Mouse (Mus musculus) cerebellum, adult 2 months (tissue): ENCODE data around the gene Pnkp.

Source experiments
- CTCF ChIP-seq: fragments of 200-500 bp; IDR thresholded peaks from 2 replicates; pipeline ENCODE4 v1.5.1; 2011; ENCODE audit warnings: low read depth, mild to moderate bottlenecking, control low read depth, low read length, moderate library complexity, borderline replicate concordance; ENCODE audit not compliant: insufficient read depth
- POLR2A ChIP-seq: fragments of 200-500 bp; IDR thresholded peaks from 2 replicates; pipeline ENCODE4 v1.6.1; 2011; ENCODE audit warnings: low read length, control low read depth, borderline replicate concordance; ENCODE audit not compliant: insufficient read depth

DNA sequence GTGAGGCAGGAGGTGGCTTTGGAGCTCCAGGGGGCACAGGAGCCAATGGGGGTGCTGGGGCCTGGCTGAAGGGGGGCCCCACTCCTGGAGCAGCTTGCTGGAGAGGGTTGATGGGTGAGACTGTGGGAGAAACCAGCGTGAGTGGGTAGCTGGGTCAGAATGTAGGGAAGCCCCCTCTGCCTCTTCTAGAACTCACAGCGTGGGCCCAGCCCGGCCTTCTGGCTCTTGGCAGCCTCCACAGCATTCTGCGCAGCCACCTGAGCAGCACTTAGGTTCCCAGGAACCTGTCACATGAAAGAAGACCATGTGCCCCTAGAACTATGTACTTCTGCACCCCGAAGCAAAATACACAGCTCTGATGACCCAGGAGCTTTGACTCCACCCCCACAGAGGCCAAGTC, 27.7 kb downstream of the Pnkp start:
- TF ChIP-seq CTCF (no peak), POLR2A (no peak)
